Mouse (Mus musculus) ES-E14 (cell line): ENCODE measurements around the gene Cacng3.

ENCODE experiments used
- CHD2 ChIP-seq: IDR thresholded peaks from 2 replicates; pipeline ENCODE4 v1.6.1; 2014; ENCODE audit warnings: mild to moderate bottlenecking, low read depth, low read length, inconsistent platforms
- HCFC1 ChIP-seq: IDR thresholded peaks from 2 replicates; pipeline ENCODE4 v1.6.1; 2012; ENCODE audit warnings: low read length, inconsistent platforms, borderline replicate concordance; ENCODE audit not compliant: insufficient read depth
- MAFK ChIP-seq: IDR thresholded peaks from 2 replicates; pipeline ENCODE4 v1.6.1; 2014; ENCODE audit warnings: mild to moderate bottlenecking, low read depth, low read length, inconsistent platforms; ENCODE audit not compliant: insufficient read depth
- ZNF384 ChIP-seq: IDR thresholded peaks from 2 replicates; pipeline ENCODE4 v1.6.1; 2012; ENCODE audit warnings: low read depth, low read length, inconsistent platforms

- TF ChIP-seq HCFC1 (no peak), MAFK (no peak), CHD2 (no peak), ZNF384 (no peak)
Measured at GRCm38 (mm10) chr7:122764506-122764905, 94.2 kb downstream of the Cacng3 start.
